Mouse (Mus musculus) liver, postnatal 0 days (tissue): ENCODE data around the gene Slc4a1.

Experiments
- CTCF ChIP-seq: sonication (generic); IDR thresholded peaks from 2 replicates; pipeline ENCODE4 v1.5.1; 2016; ENCODE audit warnings: antibody characterized with exemption, low read depth
- EP300 ChIP-seq: IDR thresholded peaks from 2 replicates; pipeline ENCODE4 v1.6.1; 2016; ENCODE audit warnings: antibody characterized with exemption, low read depth, mild to moderate bottlenecking

GRCm38 (mm10) chr11:102407834-102408215 is 41.8 kb upstream of the Slc4a1 start, which contains the start of gene Slc25a39:
- no peak for TF ChIP-seq CTCF
- no peak for TF ChIP-seq EP300
